Mouse (Mus musculus): Measurements from ENCODE around the gene Gm10801. TPM values are rescaled to one million over a fixed set of nuclear protein-coding genes. Genes with fewer than 3 reads are reported as not detected.
"Not testable (repeated sequence)": the region's sequence is repeated elsewhere in the genome, so short reads cannot be mapped to it uniquely, and the experiment has no call there.

Gene Gm10801
- 4.3 and 11.6 TPM in 2 replicates for polyA plus RNA-seq (2011; ENCODE audit: insufficient read length, low read depth, missing spikeins)

- not testable (repeated sequence) for H3K27ac ChIP-seq (ENCODE audit: insufficient read depth, low read length); H3K4me1 ChIP-seq (ENCODE audit: control insufficient read depth, insufficient read depth, low read length); H3K4me3 ChIP-seq (ENCODE audit: insufficient read depth, low read length)
Measured at GRCm38 (mm10) chr2:98661937-98662336, at the start of gene Gm10801. TSS of gene Gm10801 (plus strand) at chr2:98662237.

- not testable (repeated sequence) for H3K4me3 ChIP-seq (ENCODE audit: insufficient read depth, low read length); H3K27ac ChIP-seq (ENCODE audit: insufficient read depth, low read length); H3K4me1 ChIP-seq (ENCODE audit: control insufficient read depth, insufficient read depth, low read length)
Measured at GRCm38 (mm10) chr2:98667201-98667600, 5.2 kb downstream of the Gm10801 start, which contains the start of gene Gm10800. TSS of gene Gm10800 (minus strand) at chr2:98667301.

- no peak overlapping the region for H3K27ac ChIP-seq (ENCODE audit: insufficient read depth, low read length)
- H3K4me1 ChIP-seq (ENCODE audit: control insufficient read depth, insufficient read depth, low read length), result no peaks in the 10 kb centered on the region
- TF ChIP-seq CTCF (IDR thresholded peaks at IDR 0.05; ENCODE audit: borderline replicate concordance, insufficient read depth, low read length), result no peak
- no peak for TF ChIP-seq POLR2A (IDR thresholded peaks at IDR 0.05; ENCODE audit: low read depth, low read length)
- H3K4me3 ChIP-seq (ENCODE audit: insufficient read depth, low read length), result no peak overlapping the region
Measured at GRCm38 (mm10) chr2:98697533-98697932, 35.5 kb downstream of the Gm10801 start.

Other genes with a start within 250 kb of the Gm10801 start
- gene Gm10800, start 5.1 kb downstream of the Gm10801 start, polyA plus RNA-seq (2011; ENCODE audit: insufficient read length, low read depth, missing spikeins), result 12.7 and 40.3 TPM in 2 replicates

Measured in embryonic fibroblast, embryonic 13.5 days (primary cell).